Mouse (Mus musculus): ENCODE measurements around the gene Il1f8. TPM values are rescaled to one million over a fixed set of nuclear protein-coding genes. Genes with fewer than 3 reads are reported as not detected.

The Il1f8 gene
- polyA plus RNA-seq, 1 experiment from 2014 or later: not detected

Other genes starting within 250 kb of the Il1f8 start
- gene Hnmt, start 103.8 kb upstream of the Il1f8 start, polyA plus RNA-seq (2015; fragmentation: Nextera tagmentation; extraction: Ambion mirVana): 12.3 and 15.4 TPM in 2 replicates
- not detected in 2 replicates for gene Tbpl2, start 56.6 kb upstream of the Il1f8 start, polyA plus RNA-seq (2015; fragmentation: Nextera tagmentation; extraction: Ambion mirVana)
- not detected in 2 replicates for gene Il1f9, start 33.3 kb downstream of the Il1f8 start, polyA plus RNA-seq (2015; fragmentation: Nextera tagmentation; extraction: Ambion mirVana)
- gene Il1f6, start 62.3 kb downstream of the Il1f8 start, polyA plus RNA-seq (2015; fragmentation: Nextera tagmentation; extraction: Ambion mirVana): not detected in 2 replicates
- gene Il1f5, start 123.8 kb downstream of the Il1f8 start, polyA plus RNA-seq (2015; fragmentation: Nextera tagmentation; extraction: Ambion mirVana): 0.19 TPM in 1 of 2 replicates, not detected in the other
- gene Il1f10, start 138.0 kb downstream of the Il1f8 start, polyA plus RNA-seq (2015; fragmentation: Nextera tagmentation; extraction: Ambion mirVana): not detected in 2 replicates
- 1.3 TPM in 1 of 2 replicates, not detected in the other for gene Il1rn, start 183.7 kb downstream of the Il1f8 start, polyA plus RNA-seq (2015; fragmentation: Nextera tagmentation; extraction: Ambion mirVana)
- gene Psd4, start 214.4 kb downstream of the Il1f8 start, polyA plus RNA-seq (2015; fragmentation: Nextera tagmentation; extraction: Ambion mirVana): 1.4 and 3.7 TPM in 2 replicates